Mouse (Mus musculus) embryonic facial prominence, embryonic 12.5 days (tissue): ENCODE data around the gene Cyp2w1. TPM values are rescaled to one million over a fixed set of nuclear protein-coding genes. Genes with fewer than 3 reads are reported as not detected.

Source experiments
- ATAC-seq: fragments of 200-750 bp; cut with Nextera tagmentation; 2 replicates; pipeline ENCODE4 v1.8.0; 2017; ENCODE audit not compliant: insufficient number of reproducible peaks, insufficient read depth, low FRiP score, low TSS enrichment
- H3K27ac ChIP-seq: fragments of 300-500 bp; sonication (generic); 2 replicates; pipeline ENCODE4 v1.5.1; 2016; ENCODE audit warnings: mild to moderate bottlenecking
- H3K27me3 ChIP-seq: fragments of 300-500 bp; sonication (generic); 2 replicates; pipeline ENCODE4 v1.6.1; 2016; ENCODE audit warnings: mild to moderate bottlenecking, moderate library complexity
- H3K36me3 ChIP-seq: fragments of 300-500 bp; sonication (generic); 2 replicates; pipeline ENCODE4 v1.6.1; 2016; ENCODE audit warnings: mild to moderate bottlenecking
- H3K4me1 ChIP-seq: fragments of 300-500 bp; sonication (generic); 2 replicates; pipeline ENCODE4 v1.6.1; 2016
- H3K4me2 ChIP-seq: fragments of 300-500 bp; sonication (generic); replicated peaks from 2 replicates; pipeline ENCODE4 v1.6.1; 2016; ENCODE audit warnings: mild to moderate bottlenecking, moderate library complexity
- H3K4me3 ChIP-seq: fragments of 300-500 bp; sonication (generic); 2 replicates; pipeline ENCODE4 v1.5.1; 2016; ENCODE audit warnings: mild to moderate bottlenecking
- H3K9ac ChIP-seq: fragments of 300-500 bp; sonication (generic); 2 replicates; pipeline ENCODE4 v1.6.1; 2016; ENCODE audit warnings: mild to moderate bottlenecking, moderate library complexity
- H3K9me3 ChIP-seq: fragments of 300-500 bp; sonication (generic); 2 replicates; pipeline ENCODE4 v1.6.1; 2016; ENCODE audit warnings: mild to moderate bottlenecking, moderate library complexity
- WGBS: fragments of 180-500 bp; shearing (Covaris S2); methylation state at CpG from one replicate; pipeline ENCODE4 v1.1.7; 2016; 5-methylcytosine and 5-hydroxymethylcytosine counted together
- polyA plus RNA-seq: library from polyadenylated mRNA; unstranded; fragments of >200 nt; fragmentation: Nextera tagmentation; extraction: Ambion mirVana; gene quantifications from 2 replicates; pipeline ENCODE4 v1.2.1, GENCODE M21; 2016

Cyp2w1 gene
- 2.6 and 4.1 TPM in 2 replicates for polyA plus RNA-seq

GRCm38 (mm10) chr5:139352317-139352716 is at the start of gene Cyp2w1:
TSS of gene Cyp2w1 (plus strand) at chr5:139352617.
- peak within 1 kb of the TSS; percentile 34; the same call in 1 of the 2 replicates for H3K9ac ChIP-seq

GRCm38 (mm10) chr5:139303646-139304061 is 48.8 kb upstream of the Cyp2w1 start:
- H3K27me3 ChIP-seq: 0 out of 2 replicates have a peak, but pooled peaks cover 3% of the 10 kb centered on the region
- no peak for ATAC-seq
- H3K4me1 ChIP-seq: no peaks in the 10 kb centered on the region
- H3K9ac ChIP-seq: no peak overlapping the region
- WGBS: 85% methylated on average over 9 of the region's 9 CpGs
- H3K27ac ChIP-seq: no peak overlapping the region
- no peak overlapping the region for H3K4me2 ChIP-seq
- no peaks in the 10 kb centered on the region for H3K9me3 ChIP-seq
- H3K4me3 ChIP-seq: no peak overlapping the region
- no peaks in the 10 kb centered on the region for H3K36me3 ChIP-seq

More at GRCm38 (mm10) chr5:139352317-139352716, at the start of gene Cyp2w1:
- H3K27ac ChIP-seq: peak within 1 kb of the TSS; percentile 38
- H3K27me3 ChIP-seq: peaks cover 4% of the 10 kb centered on the region; the same call in 1 of the 2 replicates
- no peak for ATAC-seq
- H3K4me1 ChIP-seq: peaks cover 22% of the 10 kb centered on the region
- peak within 1 kb of the TSS; percentile 25 for H3K4me2 ChIP-seq
- no peaks in the 10 kb centered on the region for H3K36me3 ChIP-seq
- WGBS: 52% methylated on average over 6 of the region's 6 CpGs
- no peak within 1 kb of the TSS for H3K4me3 ChIP-seq
- no peaks in the 10 kb centered on the region for H3K9me3 ChIP-seq

- Histone ChIP-seq H3K4me3 (no peak overlapping the region), H3K27ac (no peak overlapping the region), H3K36me3 (no peaks in the 10 kb centered on the region), H3K4me2 (no peak overlapping the region), H3K4me1 (no peaks in the 10 kb centered on the region), H3K9ac (no peak overlapping the region), H3K9me3 (no peaks in the 10 kb centered on the region), H3K27me3 (no peaks in the 10 kb centered on the region)
- no peak for ATAC-seq
- WGBS: 66% methylated on average over 3 of the region's 3 CpGs
Measured at GRCm38 (mm10) chr5:139309946-139310345, 42.5 kb upstream of the Cyp2w1 start.

- Histone ChIP-seq H3K4me1 (no peaks in the 10 kb centered on the region), H3K9me3 (no peaks in the 10 kb centered on the region), H3K4me2 (no peak overlapping the region), H3K9ac (no peak overlapping the region), H3K27ac (no peak overlapping the region), H3K27me3 (no peaks in the 10 kb centered on the region), H3K4me3 (no peak overlapping the region), H3K36me3 (no peaks in the 10 kb centered on the region)
- ATAC-seq: no peak
- whole genome bisulfite sequencing: 90% methylated on average over 4 of the region's 4 CpGs
Measured at GRCm38 (mm10) chr5:139310477-139310876, 41.9 kb upstream of the Cyp2w1 start.

GRCm38 (mm10) chr5:139311822-139312221 is 40.6 kb upstream of the Cyp2w1 start:
- ATAC-seq: no peak

GRCm38 (mm10) chr5:139313536-139313935 is 38.9 kb upstream of the Cyp2w1 start:
- no peak overlapping the region for H3K27ac ChIP-seq
- H3K27me3 ChIP-seq: no peaks in the 10 kb centered on the region
- no peak overlapping the region for H3K9ac ChIP-seq
- no peaks in the 10 kb centered on the region for H3K36me3 ChIP-seq
- no peaks in the 10 kb centered on the region for H3K4me1 ChIP-seq
- no peak overlapping the region for H3K4me3 ChIP-seq
- ATAC-seq: no peak
- WGBS: 69% methylated on average over 9 of the region's 9 CpGs
- no peaks in the 10 kb centered on the region for H3K9me3 ChIP-seq
- no peak overlapping the region for H3K4me2 ChIP-seq

More at GRCm38 (mm10) chr5:139311822-139312221, 40.6 kb upstream of the Cyp2w1 start:
- H3K9me3 ChIP-seq: no peaks in the 10 kb centered on the region
- H3K27ac ChIP-seq: no peak overlapping the region
- H3K4me2 ChIP-seq: no peak overlapping the region
- H3K27me3 ChIP-seq: no peaks in the 10 kb centered on the region
- no peak overlapping the region for H3K4me3 ChIP-seq
- H3K9ac ChIP-seq: no peak overlapping the region
- 90% methylated on average over 9 of the region's 9 CpGs for WGBS
- no peaks in the 10 kb centered on the region for H3K4me1 ChIP-seq
- no peaks in the 10 kb centered on the region for H3K36me3 ChIP-seq

GRCm38 (mm10) chr5:139314941-139315642 is 37.3 kb upstream of the Cyp2w1 start:
- Histone ChIP-seq H3K4me2 (no peak overlapping the region), H3K27me3 (no peaks in the 10 kb centered on the region), H3K9me3 (no peaks in the 10 kb centered on the region), H3K27ac (no peak overlapping the region), H3K36me3 (no peaks in the 10 kb centered on the region), H3K9ac (no peak overlapping the region), H3K4me3 (no peak overlapping the region), H3K4me1 (no peaks in the 10 kb centered on the region)
- ATAC-seq: no peak
- WGBS: 82% methylated on average over 12 of the region's 12 CpGs

- Histone ChIP-seq H3K9me3 (no peaks in the 10 kb centered on the region), H3K27me3 (peaks cover 1% of the 10 kb centered on the region; the same call in 1 of the 2 replicates), H3K9ac (no peak overlapping the region), H3K4me1 (no peaks in the 10 kb centered on the region), H3K36me3 (no peaks in the 10 kb centered on the region), H3K4me3 (no peak overlapping the region), H3K27ac (no peak overlapping the region), H3K4me2 (no peak overlapping the region)
- 73% methylated on average over 6 of the region's 6 CpGs for WGBS
- no peak for ATAC-seq
Measured at GRCm38 (mm10) chr5:139316982-139317675, 35.3 kb upstream of the Cyp2w1 start.

GRCm38 (mm10) chr5:139317751-139318504 is 34.5 kb upstream of the Cyp2w1 start:
- H3K9me3 ChIP-seq: no peaks in the 10 kb centered on the region
- H3K27ac ChIP-seq: no peak overlapping the region
- H3K4me1 ChIP-seq: no peaks in the 10 kb centered on the region
- H3K36me3 ChIP-seq: no peaks in the 10 kb centered on the region
- WGBS: 63% methylated on average over 21 of the region's 21 CpGs
- H3K27me3 ChIP-seq: peaks cover 4% of the 10 kb centered on the region; the same call in 1 of the 2 replicates
- ATAC-seq: no peak
- no peak overlapping the region for H3K4me2 ChIP-seq
- no peak overlapping the region for H3K9ac ChIP-seq
- no peak overlapping the region for H3K4me3 ChIP-seq

- WGBS: 80% methylated on average over 7 of the region's 7 CpGs
- peaks cover 27% of the 10 kb centered on the region for H3K27me3 ChIP-seq
Measured at GRCm38 (mm10) chr5:139320424-139320823, 32.0 kb upstream of the Cyp2w1 start.

GRCm38 (mm10) chr5:139321331-139321730 is 31.1 kb upstream of the Cyp2w1 start:
- H3K4me2 ChIP-seq: no peak overlapping the region
- H3K36me3 ChIP-seq: no peaks in the 10 kb centered on the region
- WGBS: 78% methylated on average over 6 of the region's 6 CpGs
- no peak for ATAC-seq
- no peak overlapping the region for H3K4me3 ChIP-seq
- H3K9me3 ChIP-seq: no peaks in the 10 kb centered on the region
- no peak overlapping the region for H3K27ac ChIP-seq
- peaks cover 6% of the 10 kb centered on the region; the same call in 1 of the 2 replicates for H3K4me1 ChIP-seq
- no peak overlapping the region for H3K9ac ChIP-seq
- H3K27me3 ChIP-seq: peaks cover 36% of the 10 kb centered on the region

More at GRCm38 (mm10) chr5:139320424-139320823, 32.0 kb upstream of the Cyp2w1 start:
- H3K36me3 ChIP-seq: no peaks in the 10 kb centered on the region
- H3K27ac ChIP-seq: no peak overlapping the region
- no peaks in the 10 kb centered on the region for H3K9me3 ChIP-seq
- ATAC-seq: no peak
- no peak overlapping the region; the same call in 1 of the 2 replicates for H3K9ac ChIP-seq
- H3K4me1 ChIP-seq: peaks cover 6% of the 10 kb centered on the region; the same call in 1 of the 2 replicates
- no peak overlapping the region for H3K4me3 ChIP-seq
- H3K4me2 ChIP-seq: no peak overlapping the region
